Mouse (Mus musculus) stomach, postnatal 0 days (tissue): ENCODE data around the gene Sac3d1. TPM values are rescaled to one million over a fixed set of nuclear protein-coding genes. Genes with fewer than 3 reads are reported as not detected.

Experiments
- ATAC-seq: fragments of 200-750 bp; cut with Nextera tagmentation; 2 replicates; pipeline ENCODE4 v1.8.0; 2017; ENCODE audit not compliant: low FRiP score, low TSS enrichment
- DNase-seq: peaks from one replicate; pipeline ENCODE4 v3.0.0-alpha.2; 2016; ENCODE audit warnings: low spot score
- H3K27ac ChIP-seq: fragments of 300-500 bp; sonication (generic); replicated peaks from 2 replicates; pipeline ENCODE4 v1.5.1; 2014; ENCODE audit warnings: mild to moderate bottlenecking, control low read depth
- H3K27me3 ChIP-seq: fragments of 300-500 bp; sonication (generic); 2 replicates; pipeline ENCODE4 v1.6.1; 2014; ENCODE audit warnings: low read length; ENCODE audit not compliant: control insufficient read depth, insufficient read depth
- H3K36me3 ChIP-seq: fragments of 300-500 bp; sonication (generic); 2 replicates; pipeline ENCODE4 v1.6.1; 2014; ENCODE audit warnings: low read length, mixed read lengths; ENCODE audit not compliant: control insufficient read depth, insufficient read depth
- H3K4me1 ChIP-seq: fragments of 300-500 bp; sonication (generic); replicated peaks from 2 replicates; pipeline ENCODE4 v1.6.1; 2014; ENCODE audit warnings: antibody characterized with exemption; ENCODE audit not compliant: control insufficient read depth, insufficient read depth
- H3K4me2 ChIP-seq: fragments of 300-500 bp; sonication (generic); replicated peaks from 2 replicates; pipeline ENCODE4 v1.6.1; 2014; ENCODE audit warnings: low read depth, mild to moderate bottlenecking, control low read depth, moderate library complexity
- H3K4me3 ChIP-seq: fragments of 300-500 bp; sonication (generic); 2 replicates; pipeline ENCODE4 v1.5.1; 2014; ENCODE audit warnings: low read depth, low read length, control low read depth
- H3K9ac ChIP-seq: fragments of 300-500 bp; sonication (generic); 2 replicates; pipeline ENCODE4 v1.6.1; 2014; ENCODE audit warnings: mild to moderate bottlenecking, low read length, control low read depth, mixed read lengths
- H3K9me3 ChIP-seq: fragments of 300-500 bp; sonication (generic); 2 replicates; pipeline ENCODE4 v1.6.1; 2016; ENCODE audit warnings: low read length; ENCODE audit not compliant: control insufficient read depth
- CTCF ChIP-seq: IDR thresholded peaks from 2 replicates; pipeline ENCODE4 v1.5.1; 2016; ENCODE audit warnings: antibody characterized with exemption, low read depth, mild to moderate bottlenecking, moderate library complexity
- EP300 ChIP-seq: optimal IDR thresholded peaks from 2 replicates; pipeline ENCODE3; 2016; ENCODE audit warnings: antibody characterized with exemption
- WGBS: fragments of 180-500 bp; shearing (Covaris S2); extraction: QIAGEN DNeasy Blood & Tissue Kit; methylation state at CpG from one replicate; pipeline ENCODE4 v1.1.7; 2014; 5-methylcytosine and 5-hydroxymethylcytosine counted together
- polyA plus RNA-seq: library from polyadenylated mRNA; unstranded; fragments of >200 nt; fragmentation: Nextera tagmentation; extraction: Ambion mirVana; gene quantifications from 2 replicates; pipeline ENCODE4 v1.2.1, GENCODE M21; 2015

The Sac3d1 gene
- polyA plus RNA-seq, result 26.8 and 29.4 TPM in 2 replicates

- under 1% methylated on average over 77 of the region's 77 CpGs for WGBS
- H3K9me3 ChIP-seq, result no peaks in the 10 kb centered on the region
- TF ChIP-seq EP300 (no peak), CTCF (peak; percentile 11; the same call in 1 of the 2 replicates)
- peak within 1 kb of the TSS; percentile 95 for H3K27ac ChIP-seq
- H3K36me3 ChIP-seq, result peaks cover 18% of the 10 kb centered on the region
- no peaks in the 10 kb centered on the region for H3K27me3 ChIP-seq
- peak; percentile 85 for ATAC-seq
- DNase-seq, result peak; percentile 92
- peak within 1 kb of the TSS; percentile 74 for H3K9ac ChIP-seq
- H3K4me3 ChIP-seq, result peak within 1 kb of the TSS; percentile 78
- H3K4me2 ChIP-seq, result peak within 1 kb of the TSS; percentile 97
- H3K4me1 ChIP-seq, result no peaks in the 10 kb centered on the region
Observed at GRCm38 (mm10) chr19:6117986-6118676, at the start of gene Sac3d1. Sac3d1 (minus strand) TSS chr19:6118650.

GRCm38 (mm10) chr19:6166750-6167149, 48.3 kb upstream of the Sac3d1 start:
- Histone ChIP-seq H3K27me3 (no peaks in the 10 kb centered on the region), H3K4me2 (no peak overlapping the region), H3K4me1 (no peaks in the 10 kb centered on the region), H3K4me3 (no peak overlapping the region), H3K27ac (no peak overlapping the region), H3K36me3 (no peaks in the 10 kb centered on the region), H3K9me3 (no peaks in the 10 kb centered on the region), H3K9ac (no peak overlapping the region)
- ATAC-seq (no peak), DNase-seq (no peak)
- TF ChIP-seq CTCF (peak; percentile 39), EP300 (no peak)
- 72% methylated on average over 4 of the region's 4 CpGs for whole genome bisulfite sequencing

DNA sequence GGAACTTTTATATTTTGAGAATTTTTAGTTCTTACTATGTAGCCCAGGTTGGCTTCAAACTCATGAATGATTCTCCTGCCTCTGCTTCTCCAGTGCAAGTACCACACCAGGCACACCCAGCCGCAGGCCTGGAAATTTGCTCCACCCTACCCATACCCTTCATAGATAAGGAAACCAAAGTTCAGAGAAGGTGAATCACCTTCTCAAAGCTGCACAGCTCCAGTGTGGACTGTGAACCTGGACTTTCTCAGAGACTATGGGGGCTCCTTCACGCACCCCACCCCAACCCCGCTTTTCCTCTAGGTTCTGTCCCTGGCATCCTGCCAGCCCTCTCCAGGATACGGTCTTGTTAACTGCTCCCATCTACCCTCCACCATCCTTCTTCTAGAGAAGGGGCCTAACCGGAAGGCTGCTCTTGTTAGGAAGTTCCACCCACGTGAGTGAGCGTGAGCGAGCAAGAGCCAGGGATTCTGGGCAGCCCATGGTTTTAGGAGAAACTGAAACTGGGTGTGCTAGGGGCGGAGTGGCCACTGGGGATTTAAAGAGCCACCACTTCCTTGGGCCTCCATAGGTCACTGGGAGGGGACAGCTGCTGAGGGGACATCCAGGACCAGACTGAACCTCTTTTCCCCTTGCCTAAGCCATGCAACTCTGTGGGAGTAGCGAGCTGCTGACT, 45.6 kb upstream of the Sac3d1 start:
- WGBS, result 47% methylated on average over 10 of the region's 10 CpGs
- H3K27ac ChIP-seq, result no peak overlapping the region
- no peak overlapping the region for H3K4me3 ChIP-seq
- no peaks in the 10 kb centered on the region for H3K9me3 ChIP-seq
- H3K27me3 ChIP-seq, result no peaks in the 10 kb centered on the region
- H3K4me1 ChIP-seq, result no peaks in the 10 kb centered on the region
- TF ChIP-seq CTCF (no peak), EP300 (no peak)
- no peak overlapping the region for H3K9ac ChIP-seq
- DNase-seq (peak; percentile 23), ATAC-seq (peak; percentile 45; the same call in 1 of the 2 replicates)
- H3K36me3 ChIP-seq, result no peaks in the 10 kb centered on the region
- H3K4me2 ChIP-seq, result no peak overlapping the region

- H3K4me2 ChIP-seq, result no peak overlapping the region
- no peaks in the 10 kb centered on the region for H3K9me3 ChIP-seq
- TF ChIP-seq CTCF (no peak), EP300 (no peak)
- H3K4me3 ChIP-seq, result no peak overlapping the region
- DNase-seq, result no peak
- H3K9ac ChIP-seq, result no peak overlapping the region
- no peaks in the 10 kb centered on the region for H3K36me3 ChIP-seq
- no peaks in the 10 kb centered on the region for H3K4me1 ChIP-seq
- no peak for ATAC-seq
- no peaks in the 10 kb centered on the region for H3K27me3 ChIP-seq
- WGBS, result 67% methylated on average over 6 of the region's 6 CpGs
- no peak overlapping the region for H3K27ac ChIP-seq
Observed at GRCm38 (mm10) chr19:6157220-6157619, 38.8 kb upstream of the Sac3d1 start.

DNA sequence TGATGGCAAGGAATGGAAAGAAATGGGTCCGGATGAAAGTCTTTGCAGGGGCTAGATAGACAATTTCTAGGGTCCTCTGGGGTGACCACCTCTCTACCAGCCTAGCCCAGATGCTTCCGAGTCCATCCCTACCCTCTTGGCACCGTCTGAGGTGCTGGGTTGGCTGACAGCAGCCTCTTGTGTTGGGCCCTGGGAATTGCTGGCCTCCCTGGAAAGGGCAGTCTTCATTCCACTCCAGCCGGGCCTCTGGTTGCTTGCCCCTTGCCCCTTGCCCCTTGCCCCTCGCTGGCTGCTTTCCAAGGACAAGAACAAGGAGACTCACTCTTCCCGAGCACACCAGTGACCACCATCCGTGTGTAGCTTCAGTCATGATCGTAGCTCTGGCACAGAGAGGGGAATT, 37.9 kb upstream of the Sac3d1 start:
- Histone ChIP-seq H3K36me3 (no peaks in the 10 kb centered on the region), H3K4me3 (no peak overlapping the region), H3K4me2 (no peak overlapping the region), H3K27me3 (no peaks in the 10 kb centered on the region), H3K9ac (no peak overlapping the region), H3K4me1 (no peaks in the 10 kb centered on the region), H3K9me3 (no peaks in the 10 kb centered on the region), H3K27ac (no peak overlapping the region)
- ATAC-seq, result 0 out of 2 replicates have a peak, but pooled peaks have one; percentile 18
- DNase-seq, result no peak
- WGBS, result 54% methylated on average over 8 of the region's 8 CpGs
- TF ChIP-seq EP300, result no peak
- peak; percentile 49 for TF ChIP-seq CTCF

GRCm38 (mm10) chr19:6155174-6155573, 36.7 kb upstream of the Sac3d1 start:
- 83% methylated on average over 9 of the region's 9 CpGs for WGBS
- TF ChIP-seq EP300 (no peak), CTCF (no peak)
- Histone ChIP-seq H3K36me3 (no peaks in the 10 kb centered on the region), H3K4me1 (no peaks in the 10 kb centered on the region), H3K4me3 (no peak overlapping the region), H3K27ac (no peak overlapping the region), H3K9me3 (no peaks in the 10 kb centered on the region), H3K27me3 (no peaks in the 10 kb centered on the region), H3K9ac (no peak overlapping the region), H3K4me2 (no peak overlapping the region)
- no peak for DNase-seq
- no peak for ATAC-seq
